Mouse (Mus musculus) thymus, adult 18-20 months (tissue): ENCODE results near the gene Cat.

ENCODE experiments used
- DNase-seq, 2 experiments: peaks; one replicate each; pipeline ENCODE4 v3.0.0; 2022; ENCODE audit warnings: mixed read lengths in 2 of 2

The Cat gene

DNA sequence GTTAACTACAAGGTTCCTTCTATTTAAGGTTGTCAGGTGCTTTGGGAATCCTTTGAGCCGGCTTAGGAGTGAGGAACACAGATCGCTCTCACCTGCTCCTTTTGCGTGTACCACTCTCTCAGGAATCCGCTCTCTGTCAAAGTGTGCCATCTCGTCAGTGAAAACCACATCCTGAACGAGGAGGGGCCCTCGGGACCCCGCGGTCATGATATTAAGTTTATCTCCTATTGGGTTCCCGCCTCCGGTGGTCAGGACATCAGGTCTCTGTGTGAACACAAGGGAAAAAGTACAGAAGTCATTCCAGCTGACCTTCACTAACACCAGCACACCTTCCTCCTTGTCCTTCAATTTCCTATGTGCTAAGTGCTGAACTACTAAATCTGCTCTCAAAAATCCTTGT is 8.3 kb downstream of the Cat start:
- no peak for DNase-seq

DNA sequence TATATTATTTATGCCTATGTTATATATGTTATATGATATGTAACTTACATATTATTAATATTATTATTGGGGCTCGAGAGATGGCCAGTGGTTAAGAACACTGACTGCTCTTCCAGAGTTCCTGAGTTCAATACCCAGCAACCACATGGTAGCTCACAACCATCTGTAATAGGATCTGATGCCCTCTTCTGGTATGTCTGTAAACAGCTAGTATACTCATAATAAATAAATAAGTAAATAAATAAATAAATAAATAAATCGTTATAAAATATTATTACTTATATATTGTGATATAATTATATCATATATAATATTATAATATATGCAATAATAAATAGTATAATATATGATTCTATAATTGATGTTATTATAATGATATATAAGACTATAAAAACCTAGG is 8.8 kb downstream of the Cat start:
- DNase-seq, result no peak

DNA sequence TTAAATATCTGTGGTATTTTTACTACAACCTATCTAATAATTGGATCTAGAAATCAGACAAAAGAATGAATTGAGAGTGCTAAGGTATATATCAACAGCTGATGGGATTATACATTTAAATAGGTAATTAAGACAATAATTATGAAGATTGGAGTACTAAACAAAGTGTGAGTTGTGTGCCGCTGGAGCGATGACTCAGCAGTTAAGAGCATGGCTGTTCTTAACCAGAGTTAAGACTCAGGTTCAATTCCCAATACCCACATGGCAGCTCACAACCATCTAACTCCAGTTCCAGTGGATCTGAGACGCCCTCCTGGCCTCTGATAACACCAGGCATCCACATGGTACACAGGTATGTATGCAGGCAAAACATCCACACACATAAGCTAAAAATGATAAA is 11.6 kb downstream of the Cat start:
- no peak for DNase-seq

DNA sequence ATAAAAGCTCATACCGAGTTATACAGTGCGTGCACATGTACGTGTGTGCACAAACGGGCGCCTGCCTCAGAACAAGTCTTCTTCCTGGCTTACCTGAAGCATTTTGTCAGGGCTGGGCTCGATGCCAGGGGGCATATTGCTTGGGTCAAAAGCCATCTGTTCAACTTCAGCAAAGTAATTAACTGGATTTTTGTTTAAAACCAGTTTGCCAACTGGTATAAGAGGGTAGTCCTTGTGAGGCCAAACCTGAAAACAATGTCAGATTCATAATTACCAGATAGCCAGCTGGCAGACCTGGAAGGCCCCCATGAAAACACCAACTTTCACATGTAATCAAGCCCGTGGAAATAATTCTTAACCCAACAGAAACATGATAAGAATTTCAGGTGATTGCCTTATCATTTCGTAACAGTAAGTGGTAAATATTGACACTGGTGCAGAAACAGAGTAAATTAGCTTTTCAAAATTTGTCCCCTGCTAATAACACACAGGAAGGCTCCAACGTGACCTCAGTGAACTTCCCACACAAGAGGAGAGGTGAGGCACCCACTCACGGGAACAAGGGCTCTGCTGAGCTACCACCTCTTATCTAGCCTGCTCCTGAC is 17.9 kb downstream of the Cat start:
- no peak for DNase-seq

DNA sequence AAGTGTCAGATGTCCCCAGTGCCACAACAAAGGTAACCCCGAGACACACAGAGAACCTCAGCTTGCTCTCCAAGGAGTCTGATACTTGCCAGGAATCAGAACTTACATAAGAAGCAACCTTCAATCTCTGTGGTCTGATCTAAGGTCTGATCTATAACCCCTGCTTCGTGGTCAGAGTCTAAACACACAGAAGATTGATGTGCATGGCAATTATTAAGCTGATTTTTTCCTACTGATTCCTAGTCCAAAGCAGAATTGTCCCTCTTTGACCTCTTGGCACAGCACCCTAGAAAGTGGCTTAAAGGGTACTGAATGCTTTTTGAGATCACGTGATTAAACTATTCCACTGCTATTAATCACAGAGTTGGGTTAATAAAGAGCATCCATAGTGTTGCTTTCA is 18.7 kb downstream of the Cat start:
- DNase-seq, result no peak

DNA sequence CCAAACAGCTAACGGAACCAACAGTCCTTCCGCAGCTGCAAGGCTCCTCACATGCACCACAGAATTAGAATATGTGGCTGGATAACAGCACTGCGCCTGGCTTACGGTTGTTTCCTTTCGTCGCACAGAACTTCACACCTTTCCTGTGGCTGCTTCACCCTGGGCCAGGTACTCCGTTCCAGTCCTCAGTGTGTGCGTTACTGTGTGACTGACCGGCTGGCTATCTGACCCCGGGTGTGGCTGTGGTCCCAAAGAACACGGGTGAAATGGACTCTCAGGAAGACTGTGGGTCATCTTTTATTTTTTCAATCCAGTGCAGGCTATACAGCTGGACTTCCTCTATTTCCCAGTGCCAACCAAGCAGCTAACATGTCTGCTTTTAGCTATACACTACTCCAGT is 19.5 kb downstream of the Cat start:
- no peak for DNase-seq

DNA sequence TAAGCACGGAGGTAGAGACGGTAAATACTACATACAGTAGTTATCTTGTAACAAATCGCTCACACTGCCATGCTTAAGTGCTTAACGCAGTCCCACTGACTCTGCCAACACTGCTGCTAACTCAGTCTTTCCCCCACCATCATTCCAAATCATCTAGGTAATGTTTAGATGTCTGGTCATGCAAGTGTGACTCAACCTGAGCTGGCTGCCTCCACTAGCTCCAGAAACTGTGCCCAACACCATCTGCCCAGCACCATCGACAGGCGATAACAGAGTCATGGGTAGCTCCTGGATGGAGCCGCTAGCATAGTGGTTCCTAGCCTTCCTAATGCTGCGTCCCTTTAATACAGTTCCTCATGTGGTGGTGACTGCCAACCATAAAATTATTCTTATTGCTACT is 20.4 kb downstream of the Cat start:
- no peak for DNase-seq

DNA sequence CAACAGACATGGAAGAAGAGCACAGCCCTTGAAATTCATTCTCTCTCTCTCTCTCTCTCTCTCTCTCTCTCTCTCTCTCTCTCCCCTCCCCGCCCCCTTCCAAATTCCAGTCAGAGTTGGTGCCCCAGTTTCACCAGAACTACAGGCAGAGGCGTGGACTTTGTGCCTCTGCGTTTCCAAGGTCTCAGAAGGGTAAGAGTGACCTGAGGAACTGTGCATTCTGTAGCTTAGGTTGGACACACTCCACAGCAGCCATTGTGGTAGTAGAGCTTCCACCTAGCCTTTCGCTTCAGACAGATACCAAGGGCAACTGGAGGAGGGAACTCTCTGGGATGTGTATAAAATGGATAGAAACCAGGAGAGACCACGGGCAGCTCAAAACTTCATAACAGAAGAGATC is 22.2 kb downstream of the Cat start:
- DNase-seq, result no peak

DNA sequence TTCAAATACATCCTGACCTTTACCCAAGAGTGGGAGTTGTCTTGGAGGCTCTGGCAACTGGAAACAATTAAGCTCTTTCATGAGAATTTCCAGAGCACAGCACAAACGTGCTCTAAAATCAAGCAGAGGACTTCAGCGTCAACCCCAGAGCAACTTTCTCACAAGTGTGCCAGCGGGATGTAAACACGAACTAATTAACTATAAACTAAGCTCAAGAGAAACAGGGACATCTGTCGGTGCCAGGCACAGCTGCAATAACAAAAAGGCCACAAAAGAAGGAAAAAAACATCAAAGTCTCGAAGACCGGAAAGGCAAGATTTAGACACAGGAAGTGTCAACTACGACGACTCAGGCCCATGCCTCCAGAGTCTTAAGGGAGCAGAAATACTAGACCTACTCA is 23.2 kb downstream of the Cat start:
- DNase-seq, result no peak

DNA sequence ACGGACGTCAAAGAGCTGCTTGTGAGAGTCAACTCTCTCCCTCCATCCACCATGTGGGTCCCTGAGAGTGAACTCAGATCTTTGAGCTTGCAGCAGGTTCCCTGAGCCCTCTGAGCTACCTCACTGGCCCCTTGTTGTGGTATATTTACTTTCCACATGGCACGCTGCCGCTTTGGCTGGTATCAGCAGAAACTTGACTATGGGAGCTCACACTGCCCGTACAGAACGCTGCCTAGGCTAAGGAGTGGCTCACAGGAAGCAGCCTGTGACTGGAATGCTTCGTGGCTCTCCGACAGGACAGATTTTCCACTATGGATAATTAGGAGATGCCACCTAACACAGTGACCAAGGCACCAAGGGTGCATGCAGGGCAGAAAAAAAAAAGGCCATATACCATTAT is 23.8 kb downstream of the Cat start:
- no peak for DNase-seq

DNA sequence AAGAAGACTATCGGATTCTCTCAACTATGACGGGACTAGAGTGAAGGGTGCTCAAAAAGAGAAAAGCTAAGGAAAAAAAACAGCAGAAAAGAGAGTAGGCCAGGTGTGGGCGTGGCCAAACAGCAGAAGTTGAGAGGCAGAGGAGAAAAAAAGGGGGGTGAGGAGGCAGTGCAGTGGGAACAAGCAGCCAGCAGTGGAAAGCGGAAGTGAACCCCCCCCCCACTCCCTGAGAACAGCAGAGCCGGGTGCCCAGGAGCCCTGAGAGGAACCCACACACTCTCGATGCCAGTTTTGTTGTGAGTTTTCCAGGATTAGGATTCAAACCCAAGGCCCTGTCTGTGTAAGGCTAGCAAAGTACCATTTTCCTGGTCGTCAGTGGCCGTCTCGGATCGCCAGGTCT is 25.9 kb downstream of the Cat start:
- no peak for DNase-seq

DNA sequence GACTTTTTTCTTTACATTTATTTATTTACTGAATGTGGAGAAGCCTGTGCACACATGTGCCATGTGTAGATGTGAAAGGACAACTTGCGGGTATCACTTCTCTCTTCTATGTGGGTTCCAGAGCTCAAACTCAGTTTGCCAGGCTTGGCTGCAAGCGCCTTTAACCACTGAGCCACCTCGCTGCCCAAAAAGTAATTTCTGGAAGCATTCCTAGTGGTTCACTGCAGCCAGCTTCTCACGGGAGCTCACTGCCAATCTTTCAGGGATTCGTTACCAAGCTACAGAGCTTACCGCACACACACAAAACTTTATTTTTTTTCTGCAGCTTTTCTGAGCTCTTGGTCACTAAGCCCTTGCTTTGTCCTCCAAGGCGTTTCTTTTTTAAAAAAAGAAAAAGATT is 27.3 kb downstream of the Cat start:
- DNase-seq, result no peak

DNA sequence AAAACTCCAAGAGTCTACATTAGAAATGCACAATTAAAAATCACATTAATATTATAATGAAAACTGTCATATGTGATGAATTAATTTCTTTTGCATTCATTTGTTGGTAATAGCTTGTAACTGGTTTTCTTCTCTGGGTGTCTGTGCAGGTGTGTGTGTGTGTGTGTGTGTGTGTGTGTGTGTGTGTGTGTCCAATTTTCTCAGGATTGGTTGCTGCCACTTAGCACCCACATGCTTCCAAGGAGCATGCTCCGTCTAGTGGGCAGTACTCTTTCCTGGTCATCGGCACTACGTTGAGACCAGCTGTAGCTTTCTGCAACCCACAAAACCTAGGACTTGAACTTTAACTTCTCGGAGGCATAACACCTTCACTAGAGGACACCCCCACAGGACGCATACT is 27.9 kb downstream of the Cat start:
- no peak for DNase-seq

DNA sequence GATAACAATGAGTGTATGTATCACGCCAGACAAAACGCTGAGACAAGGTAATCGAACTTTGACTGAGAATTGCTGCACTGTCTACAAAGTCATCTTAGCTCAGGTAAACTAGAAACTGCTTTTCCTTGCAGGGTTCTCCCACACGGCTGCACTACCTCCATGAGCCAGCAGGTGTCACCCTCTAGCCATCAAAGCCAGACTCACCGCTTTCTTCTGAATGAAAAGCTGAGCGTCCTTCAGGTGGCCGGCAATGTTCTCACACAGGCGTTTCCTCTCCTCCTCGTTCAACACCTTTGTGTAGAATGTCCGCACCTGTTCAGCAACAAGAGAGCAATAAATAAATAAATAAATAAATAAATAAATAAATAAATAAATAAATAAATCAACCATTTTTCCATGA is 28.3 kb downstream of the Cat start:
- peak; percentile 41 to 58 for DNase-seq

DNA sequence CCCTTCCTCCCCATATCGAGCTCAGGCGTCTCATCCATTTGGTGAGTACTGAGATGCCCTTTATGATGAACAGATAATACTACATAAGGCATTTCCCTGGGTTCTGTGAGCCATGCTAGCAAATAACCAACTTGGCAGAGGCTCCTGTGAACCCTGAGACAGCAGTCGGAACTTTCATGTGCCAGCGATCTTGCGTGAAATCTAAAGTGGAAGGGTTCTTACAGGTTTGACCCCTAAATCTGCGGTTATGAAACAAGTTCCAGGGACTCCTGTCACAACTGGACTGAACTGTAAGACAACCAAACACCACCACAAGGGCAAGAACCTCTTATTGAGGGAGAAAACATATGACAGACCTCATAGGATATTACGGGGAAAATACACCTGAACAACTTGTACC is 29.2 kb downstream of the Cat start:
- DNase-seq, result no peak

DNA sequence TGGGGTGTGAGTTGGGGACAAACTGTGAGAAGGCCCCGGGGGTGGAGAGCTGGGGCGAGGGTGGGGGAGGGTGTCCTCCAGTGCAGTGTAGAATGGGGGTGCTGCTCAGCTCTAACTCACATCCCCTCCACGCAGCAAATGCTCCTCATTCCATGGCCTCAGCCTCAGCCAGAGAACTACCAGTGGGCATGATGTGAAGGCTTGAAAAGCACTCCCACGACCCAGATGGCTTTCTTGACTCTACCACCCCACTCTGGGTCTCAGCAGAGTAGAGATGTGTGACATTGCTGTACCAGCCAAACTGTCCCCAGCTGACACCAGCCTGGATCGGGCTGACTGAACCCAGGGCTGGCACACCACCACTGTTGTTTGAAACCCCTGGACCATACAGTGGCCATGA is 32.4 kb downstream of the Cat start:
- DNase-seq, result no peak

DNA sequence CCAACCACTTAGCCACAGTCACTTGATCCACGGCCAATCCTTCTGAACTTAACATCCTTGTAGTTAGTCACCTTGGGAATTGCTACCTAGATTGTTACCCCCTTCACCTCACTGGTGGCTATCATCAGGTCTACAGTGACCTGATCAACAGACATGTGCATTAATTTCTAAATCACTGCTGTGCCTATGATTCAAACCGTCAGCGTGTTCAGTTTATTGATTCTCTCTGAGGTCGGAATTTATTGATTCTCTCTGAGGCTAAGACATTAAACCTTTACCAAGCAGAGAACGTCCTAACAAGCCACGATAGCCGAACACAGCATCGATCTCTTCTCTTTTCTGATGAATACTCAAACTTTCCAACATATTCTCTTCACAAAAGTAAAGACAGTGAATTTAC is 34.7 kb downstream of the Cat start:
- no peak for DNase-seq

DNA sequence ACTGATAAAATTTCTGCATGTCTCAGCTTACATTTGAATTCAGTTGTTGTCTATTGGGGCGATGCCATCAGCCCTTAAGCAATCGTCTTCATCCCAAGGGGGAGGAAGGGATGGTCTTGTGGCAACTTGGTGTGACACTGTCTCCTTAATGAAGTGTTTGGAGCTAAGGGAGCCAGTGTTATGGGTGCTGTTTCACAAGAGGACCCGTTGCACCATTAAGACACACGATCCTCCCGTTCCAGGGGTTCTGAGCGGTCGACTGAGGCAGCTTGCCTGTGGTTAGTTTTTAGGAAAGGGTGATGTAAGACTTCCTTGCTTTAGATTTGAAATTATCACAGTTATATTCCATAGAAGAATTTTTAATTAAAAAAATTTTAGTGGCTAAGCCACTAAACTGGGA is 35.1 kb downstream of the Cat start:
- no peak for DNase-seq

DNA sequence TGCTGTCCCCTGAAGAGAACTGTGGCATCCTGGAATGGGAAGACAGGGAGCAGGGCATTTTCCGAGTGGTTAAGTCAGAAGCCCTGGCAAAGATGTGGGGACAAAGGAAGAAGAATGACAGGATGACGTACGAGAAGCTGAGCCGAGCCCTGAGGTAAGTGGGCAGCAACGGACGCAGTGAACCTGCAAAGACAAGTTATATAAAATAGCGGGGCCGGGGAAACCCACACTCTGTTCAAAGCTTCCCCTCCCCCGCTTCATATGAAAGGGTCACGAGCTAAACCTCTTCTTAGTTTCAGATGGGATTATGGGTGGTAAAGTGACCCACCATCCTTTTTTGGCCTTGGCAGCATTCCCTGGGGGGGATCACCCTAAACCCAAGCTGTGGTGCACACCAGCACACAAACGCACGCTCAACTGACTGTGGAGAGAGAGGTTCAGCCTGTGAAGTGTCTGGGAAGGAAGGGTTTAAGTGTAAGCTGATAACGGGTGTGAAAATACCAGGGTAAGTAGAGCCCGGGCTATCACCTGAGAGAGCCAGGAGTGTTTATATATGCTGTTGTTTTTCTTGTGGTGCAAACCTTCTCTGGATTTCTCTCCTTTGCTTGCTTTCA is 35.9 kb downstream of the Cat start:
- DNase-seq, result no peak

DNA sequence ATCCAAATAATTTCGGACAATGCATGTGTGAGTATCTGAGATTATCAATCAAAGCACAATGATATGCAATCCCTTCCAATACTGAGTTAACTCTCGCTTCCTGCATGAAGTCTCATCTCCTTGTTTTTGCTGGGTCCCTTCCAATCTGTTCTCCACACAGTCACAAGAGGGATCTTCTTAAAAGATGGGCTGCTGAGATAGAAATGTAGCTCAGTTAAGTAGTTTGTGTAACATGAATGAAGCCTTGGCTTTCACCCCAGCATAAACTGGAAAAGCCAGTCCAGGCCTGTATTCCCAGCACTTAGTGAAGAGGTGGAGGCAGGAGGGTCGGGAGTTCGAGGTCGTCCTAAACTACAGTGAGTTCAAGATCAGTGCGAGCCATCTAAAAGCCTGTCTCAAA is 38.6 kb downstream of the Cat start:
- DNase-seq, result no peak

DNA sequence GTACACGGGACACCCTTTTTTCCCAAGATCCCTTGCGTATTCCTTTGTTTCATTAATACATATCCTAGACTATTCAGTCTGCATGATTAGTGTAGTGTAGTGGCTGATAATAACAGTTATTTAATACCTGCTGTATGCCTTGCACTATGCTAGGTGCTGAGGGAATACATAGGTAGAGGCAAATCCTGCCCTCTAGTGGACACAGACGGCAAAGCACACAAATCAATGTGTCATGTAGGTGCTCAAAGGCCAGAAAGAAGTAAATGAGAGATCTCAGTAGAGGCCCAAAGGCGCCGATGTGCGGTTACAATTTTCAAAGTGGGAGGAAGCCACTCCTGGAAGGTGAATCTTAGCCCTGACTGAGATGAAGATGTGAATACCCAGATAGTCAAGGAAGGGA is 39.2 kb downstream of the Cat start:
- peak in 1 of 2 experiments; percentile 14 for DNase-seq

DNA sequence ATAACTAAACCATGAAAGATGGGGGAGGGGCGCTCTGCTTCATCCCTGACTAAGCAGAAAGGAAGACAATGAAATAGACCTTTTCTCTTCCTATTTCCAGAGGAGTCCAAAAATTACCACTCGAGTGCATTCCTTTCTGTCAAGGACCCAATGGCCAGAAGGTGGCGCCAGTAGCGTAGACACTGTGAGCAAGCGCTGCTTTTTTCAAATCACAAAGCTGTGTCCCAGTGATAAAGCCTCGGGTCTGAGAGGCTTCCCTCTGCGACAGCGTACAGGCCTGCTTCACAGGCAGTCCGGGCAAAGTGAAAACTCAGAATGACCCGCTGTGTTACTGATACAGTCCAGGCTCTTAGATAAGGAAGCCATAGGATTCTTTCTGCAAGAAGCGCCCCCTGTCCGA is 45.2 kb downstream of the Cat start:
- peak in 1 of 2 experiments; percentile 26 for DNase-seq

DNA sequence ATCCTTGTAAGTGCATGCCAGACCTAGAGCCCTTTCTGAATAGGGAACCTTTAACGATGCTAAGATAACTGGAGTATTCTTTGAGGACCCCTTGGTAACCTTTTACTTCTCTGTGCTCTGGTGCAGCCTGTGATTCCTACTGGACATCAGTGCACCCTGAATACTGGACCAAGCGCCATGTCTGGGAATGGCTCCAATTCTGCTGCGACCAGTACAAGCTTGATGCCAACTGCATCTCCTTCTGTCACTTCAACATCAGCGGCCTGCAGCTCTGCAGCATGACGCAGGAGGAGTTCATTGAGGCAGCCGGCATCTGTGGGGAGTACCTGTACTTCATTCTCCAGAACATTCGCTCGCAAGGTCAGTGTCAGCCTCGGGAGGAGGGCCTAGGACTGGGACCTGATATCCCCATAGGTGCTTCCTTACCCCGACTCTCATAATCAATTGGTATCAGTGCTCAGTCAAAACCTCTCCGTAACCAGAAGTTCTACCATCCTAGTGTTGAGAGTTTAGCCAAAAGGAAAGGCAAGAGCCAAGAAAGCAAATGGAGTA is 45.8 kb downstream of the Cat start:
- no peak for DNase-seq

DNA sequence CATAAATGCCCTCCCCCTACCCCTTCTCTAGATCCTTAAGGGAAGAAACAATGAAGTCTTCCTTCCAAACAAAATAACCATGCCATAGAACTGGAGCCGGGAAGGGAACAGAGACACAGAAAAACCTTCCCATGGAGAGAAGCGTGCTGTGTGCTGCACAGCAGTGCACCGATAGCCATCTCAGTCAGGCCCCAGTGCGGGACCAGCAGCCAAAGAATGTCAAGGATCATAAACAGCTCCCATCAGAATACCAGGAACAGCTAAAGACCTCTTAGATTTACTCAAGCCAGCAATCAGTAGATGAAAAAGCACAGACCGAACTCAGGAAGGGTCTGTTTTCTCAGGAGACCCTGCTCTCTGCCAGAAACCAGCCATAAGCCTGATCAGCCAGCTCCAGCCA is 48.4 kb downstream of the Cat start:
- no peak for DNase-seq

DNA sequence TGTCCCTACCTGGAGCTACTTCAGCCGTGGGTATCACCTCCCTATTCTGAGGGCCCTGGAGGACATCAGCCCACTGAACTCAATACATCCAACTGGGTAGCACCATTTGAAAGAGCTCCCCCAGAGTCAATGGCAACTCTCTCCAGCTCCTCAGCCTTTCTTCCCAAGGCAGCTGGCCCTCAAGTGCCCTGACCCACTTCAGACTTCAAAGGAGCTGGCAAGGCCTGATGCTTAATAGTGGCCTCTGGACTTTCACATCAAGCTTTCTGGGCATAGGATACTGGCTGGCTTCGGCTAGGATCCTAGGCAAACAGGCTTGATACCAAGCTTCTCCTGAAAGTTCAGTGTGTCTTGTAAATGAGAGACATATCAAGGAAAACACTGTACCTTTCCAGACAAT is 49.9 kb downstream of the Cat start:
- DNase-seq, result no peak
